Mouse (Mus musculus) embryonic facial prominence, embryonic 13.5 days (tissue): ENCODE measurements around the gene Nrcam. TPM values are rescaled to one million over a fixed set of nuclear protein-coding genes. Genes with fewer than 3 reads are reported as not detected.

Experiments used
- ATAC-seq: fragments of 200-750 bp; cut with Nextera tagmentation; 2 replicates; pipeline ENCODE4 v1.8.0; 2017; ENCODE audit warnings: low read depth; ENCODE audit not compliant: insufficient number of reproducible peaks, insufficient read depth, low FRiP score, low TSS enrichment
- H3K27ac ChIP-seq: fragments of 300-500 bp; sonication (generic); 2 replicates; pipeline ENCODE4 v1.5.1; 2015; ENCODE audit warnings: moderate library complexity, mild to moderate bottlenecking, inconsistent platforms
- H3K27me3 ChIP-seq: fragments of 300-500 bp; sonication (generic); 2 replicates; pipeline ENCODE4 v1.6.1; 2015; ENCODE audit warnings: mild to moderate bottlenecking, inconsistent platforms
- H3K36me3 ChIP-seq: fragments of 300-500 bp; sonication (generic); 2 replicates; pipeline ENCODE4 v1.6.1; 2015; ENCODE audit warnings: mild to moderate bottlenecking, inconsistent platforms
- H3K4me1 ChIP-seq: fragments of 300-500 bp; sonication (generic); 2 replicates; pipeline ENCODE4 v1.6.1; 2015; ENCODE audit warnings: inconsistent platforms
- H3K4me2 ChIP-seq: fragments of 300-500 bp; sonication (generic); 2 replicates; pipeline ENCODE4 v1.6.1; 2015; ENCODE audit warnings: moderate library complexity, mild to moderate bottlenecking, inconsistent platforms
- H3K4me3 ChIP-seq: fragments of 300-500 bp; sonication (generic); 2 replicates; pipeline ENCODE4 v1.5.1; 2015; ENCODE audit warnings: mild to moderate bottlenecking, inconsistent platforms
- H3K9ac ChIP-seq: fragments of 300-500 bp; sonication (generic); 2 replicates; pipeline ENCODE4 v1.6.1; 2015; ENCODE audit warnings: mild to moderate bottlenecking, inconsistent platforms
- H3K9me3 ChIP-seq: fragments of 300-500 bp; sonication (generic); 2 replicates; pipeline ENCODE4 v1.6.1; 2016; ENCODE audit warnings: inconsistent platforms
- WGBS: fragments of 180-500 bp; shearing (Covaris S2); methylation state at CpG from one replicate; pipeline ENCODE4 v1.1.7; 2015; ENCODE audit warnings: mixed read lengths; 5-methylcytosine and 5-hydroxymethylcytosine counted together
- polyA plus RNA-seq: library from polyadenylated mRNA; unstranded; fragments of >200 nt; fragmentation: Nextera tagmentation; extraction: Ambion mirVana; gene quantifications from 2 replicates; pipeline ENCODE4 v1.2.1, GENCODE M21; 2015

Gene Nrcam
- polyA plus RNA-seq, 1 experiment from 2014 or later = 3.6 TPM

DNA sequence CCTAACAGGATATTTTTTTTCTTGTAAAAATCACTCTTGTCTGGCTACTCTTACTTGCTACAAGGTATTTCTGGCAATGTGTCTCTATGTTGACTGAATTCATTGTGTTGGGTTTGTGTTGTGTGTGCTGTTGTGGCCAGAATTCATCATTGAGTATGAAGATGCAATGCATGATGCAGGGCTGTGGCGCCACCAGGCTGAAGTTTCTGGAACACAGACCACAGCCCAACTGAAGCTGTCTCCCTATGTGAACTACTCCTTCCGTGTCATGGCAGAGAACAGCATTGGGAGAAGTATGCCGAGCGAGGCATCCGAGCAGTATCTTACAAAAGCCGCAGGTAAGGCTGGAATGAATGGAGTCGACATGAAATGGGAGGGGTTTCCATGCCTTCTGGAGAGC is 241.4 kb downstream of the Nrcam start:
- no peak overlapping the region for H3K4me2 ChIP-seq
- no peaks in the 10 kb centered on the region for H3K9me3 ChIP-seq
- H3K36me3 ChIP-seq = no peaks in the 10 kb centered on the region
- no peaks in the 10 kb centered on the region for H3K4me1 ChIP-seq
- no peak for ATAC-seq
- no peak overlapping the region for H3K27ac ChIP-seq
- 83% methylated on average over 7 of the region's 7 CpGs for WGBS
- H3K27me3 ChIP-seq = no peaks in the 10 kb centered on the region
- H3K4me3 ChIP-seq = no peak overlapping the region
- no peak overlapping the region for H3K9ac ChIP-seq

DNA sequence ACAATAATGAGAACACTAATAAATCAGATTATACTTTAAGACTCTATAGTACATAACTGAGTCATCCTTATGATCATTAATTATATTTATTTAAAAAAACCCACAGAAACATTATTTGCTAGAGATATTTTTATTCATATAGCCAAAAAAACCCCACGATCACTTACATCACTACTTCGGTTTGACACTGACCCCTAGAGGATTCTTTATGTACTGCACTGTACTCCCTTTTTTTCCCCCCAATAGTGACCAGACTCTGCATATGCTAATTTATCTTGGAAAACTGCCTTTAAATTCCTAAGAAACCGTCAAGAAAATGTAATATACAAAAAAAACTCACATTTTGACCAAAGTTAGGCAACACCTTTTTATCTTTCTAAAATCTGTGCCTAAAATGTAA is 244.0 kb downstream of the Nrcam start:
- Histone ChIP-seq H3K4me3 (no peak overlapping the region), H3K9ac (no peak overlapping the region), H3K36me3 (no peaks in the 10 kb centered on the region), H3K4me2 (no peak overlapping the region), H3K27ac (no peak overlapping the region), H3K9me3 (no peaks in the 10 kb centered on the region), H3K4me1 (no peaks in the 10 kb centered on the region), H3K27me3 (no peaks in the 10 kb centered on the region)
- ATAC-seq = no peak
- WGBS = 13% methylated on average over 3 of the region's 3 CpGs

DNA sequence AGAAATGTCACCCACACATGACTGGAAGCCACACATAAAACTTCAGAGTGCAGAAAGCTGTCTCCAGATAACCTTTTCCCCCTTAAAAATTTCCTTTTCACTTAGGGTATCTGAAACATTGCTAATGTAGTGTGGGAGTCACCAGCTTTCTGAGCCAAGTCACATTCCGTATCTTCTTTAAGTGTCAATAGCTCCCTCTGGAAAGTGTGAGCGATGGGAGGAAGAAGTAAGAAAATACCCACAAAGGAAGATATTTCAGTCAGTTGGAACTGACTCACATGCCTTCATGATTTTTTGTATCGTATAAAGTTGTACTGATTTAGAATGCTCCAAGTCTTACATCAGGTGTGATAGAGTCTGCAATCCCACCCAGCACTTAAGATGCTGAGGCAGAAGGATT is 245.5 kb downstream of the Nrcam start:
- no peaks in the 10 kb centered on the region for H3K36me3 ChIP-seq
- no peak overlapping the region for H3K4me3 ChIP-seq
- no peak for ATAC-seq
- no peak overlapping the region for H3K4me2 ChIP-seq
- H3K27me3 ChIP-seq = no peaks in the 10 kb centered on the region
- H3K4me1 ChIP-seq = no peaks in the 10 kb centered on the region
- WGBS = 90% methylated on average over 3 of the region's 3 CpGs
- no peak overlapping the region for H3K9ac ChIP-seq
- H3K27ac ChIP-seq = no peak overlapping the region
- H3K9me3 ChIP-seq = no peaks in the 10 kb centered on the region

DNA sequence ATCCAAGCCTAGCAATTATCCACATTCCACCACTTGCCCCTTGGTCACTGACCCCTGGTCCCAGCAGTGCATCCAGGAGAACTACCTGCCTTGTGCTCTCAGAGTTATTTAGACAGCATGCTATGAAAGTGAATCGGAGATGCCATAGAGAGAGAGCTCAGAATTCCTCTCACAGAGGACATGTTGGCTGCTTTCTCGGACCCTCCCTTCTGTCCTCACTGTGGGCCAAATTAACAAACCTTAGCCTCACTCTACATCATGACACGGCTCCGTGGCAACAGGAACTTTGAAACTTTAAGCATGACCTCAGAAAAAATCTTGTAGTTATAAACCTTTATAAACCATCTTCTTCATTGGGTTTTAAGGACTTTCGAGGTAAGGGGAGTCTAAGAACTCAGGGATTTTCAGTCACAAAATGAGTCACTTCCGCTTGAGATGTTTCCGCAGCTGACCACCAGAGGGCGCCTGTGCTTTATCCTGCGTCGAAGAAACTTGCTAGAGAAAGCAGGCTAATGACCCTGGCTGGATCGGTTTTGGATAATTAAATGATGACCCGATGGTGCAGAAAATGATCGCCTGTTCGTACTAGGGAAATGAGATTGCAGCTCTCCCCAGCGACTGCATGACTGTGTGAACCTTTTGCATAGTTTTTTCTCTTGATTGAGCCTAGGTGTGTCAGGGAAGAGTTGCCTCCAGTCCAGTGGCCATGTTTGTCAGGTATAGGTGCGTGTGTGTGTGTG is 272.9 kb downstream of the Nrcam start:
- H3K9ac ChIP-seq = no peak overlapping the region
- H3K4me1 ChIP-seq = 0 out of 2 replicates have a peak, but pooled peaks cover 4% of the 10 kb centered on the region
- ATAC-seq = no peak
- no peak overlapping the region for H3K4me3 ChIP-seq
- WGBS = 30% methylated on average over 16 of the region's 16 CpGs
- no peaks in the 10 kb centered on the region for H3K36me3 ChIP-seq
- H3K27ac ChIP-seq = no peak overlapping the region
- no peaks in the 10 kb centered on the region for H3K27me3 ChIP-seq
- peak overlapping the region; percentile 36 for H3K4me2 ChIP-seq
- no peaks in the 10 kb centered on the region for H3K9me3 ChIP-seq

DNA sequence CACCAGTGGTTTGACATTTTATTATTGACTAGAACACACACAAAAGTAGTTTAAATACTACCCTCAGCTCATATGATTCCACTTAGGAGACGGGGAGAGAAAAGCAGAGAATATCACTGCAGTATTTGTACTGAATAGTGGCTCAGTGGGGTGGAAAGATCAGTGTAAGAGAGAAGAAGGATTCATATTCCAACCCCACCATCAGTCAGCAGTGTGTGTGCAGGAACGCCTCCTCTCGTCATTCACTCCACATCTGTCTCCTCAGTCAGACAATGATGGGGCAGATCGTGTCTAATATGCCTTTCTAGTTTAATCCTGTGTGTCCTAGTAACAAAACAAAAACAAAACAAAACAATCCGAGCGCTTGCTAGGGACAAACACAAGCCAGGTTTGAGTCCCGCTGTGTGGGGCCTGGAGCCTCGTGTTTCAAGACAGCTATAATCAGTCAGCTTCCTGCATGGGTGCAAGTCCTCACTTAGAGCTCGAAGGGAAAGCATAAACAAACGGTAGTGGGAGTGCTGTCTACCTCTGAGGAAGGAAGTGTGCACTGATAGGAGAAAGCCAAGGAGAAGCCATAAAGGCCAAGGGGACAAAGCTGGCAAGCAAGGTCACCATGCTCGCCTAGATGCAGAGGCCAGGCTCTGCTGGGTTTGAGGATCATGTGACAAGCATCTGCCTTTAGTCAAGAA is 273.7 kb downstream of the Nrcam start:
- WGBS = 40% methylated on average over 11 of the region's 11 CpGs
- ATAC-seq = no peak
- no peaks in the 10 kb centered on the region for H3K27me3 ChIP-seq
- 0 out of 2 replicates have a peak overlapping the region, but pooled peaks have one; percentile 36 for H3K4me2 ChIP-seq
- no peaks in the 10 kb centered on the region for H3K9me3 ChIP-seq
- 0 out of 2 replicates have a peak, but pooled peaks cover 4% of the 10 kb centered on the region for H3K4me1 ChIP-seq
- no peak overlapping the region for H3K27ac ChIP-seq
- H3K9ac ChIP-seq = no peak overlapping the region
- no peaks in the 10 kb centered on the region for H3K36me3 ChIP-seq
- no peak overlapping the region for H3K4me3 ChIP-seq

DNA sequence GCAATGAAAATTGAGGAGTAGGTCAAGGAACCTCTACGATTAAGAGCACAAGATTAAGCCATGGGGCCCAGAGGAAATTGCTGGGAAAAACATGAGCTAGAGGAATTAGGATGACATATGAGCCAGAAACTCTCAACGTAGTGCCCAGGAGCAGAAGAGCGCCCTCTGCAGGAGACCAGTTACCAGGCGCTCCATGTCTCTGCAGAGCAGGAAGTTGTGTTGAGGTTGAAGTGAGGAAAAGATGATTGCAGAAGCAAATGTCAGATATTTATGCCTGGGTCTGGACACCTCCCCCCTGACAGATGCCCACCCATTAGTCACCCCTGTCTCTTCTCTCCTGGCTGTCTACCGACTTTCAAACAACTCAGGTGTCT is 274.3 kb downstream of the Nrcam start:
- no peak overlapping the region for H3K4me2 ChIP-seq
- no peak overlapping the region for H3K4me3 ChIP-seq
- 0 out of 2 replicates have a peak, but pooled peaks cover 4% of the 10 kb centered on the region for H3K4me1 ChIP-seq
- H3K27ac ChIP-seq = no peak overlapping the region
- no peak for ATAC-seq
- H3K9ac ChIP-seq = no peak overlapping the region
- H3K9me3 ChIP-seq = no peaks in the 10 kb centered on the region
- WGBS = 64% methylated on average over 5 of the region's 5 CpGs
- H3K27me3 ChIP-seq = no peaks in the 10 kb centered on the region
- no peaks in the 10 kb centered on the region for H3K36me3 ChIP-seq

DNA sequence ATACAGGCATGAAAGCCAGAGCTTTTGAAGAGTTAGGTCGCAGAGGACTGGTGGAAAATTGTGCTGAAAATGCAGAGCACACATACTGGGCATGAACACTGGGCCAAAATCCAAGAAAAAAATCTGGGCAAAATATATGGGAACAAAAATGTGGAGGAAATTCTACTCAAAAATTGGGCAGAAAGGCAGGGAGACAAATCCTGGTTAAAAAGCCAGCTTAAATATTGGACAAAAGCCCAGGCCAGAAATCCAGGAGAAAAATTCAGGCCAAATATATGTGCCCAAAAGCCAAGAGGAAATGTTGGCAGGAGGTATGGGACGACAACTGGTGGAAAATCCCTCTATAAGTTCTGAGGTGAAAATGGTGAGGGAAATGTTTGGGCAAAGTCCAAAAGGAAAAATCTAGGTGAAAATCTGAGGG is 288.3 kb downstream of the Nrcam start:
- ATAC-seq = no peak

DNA sequence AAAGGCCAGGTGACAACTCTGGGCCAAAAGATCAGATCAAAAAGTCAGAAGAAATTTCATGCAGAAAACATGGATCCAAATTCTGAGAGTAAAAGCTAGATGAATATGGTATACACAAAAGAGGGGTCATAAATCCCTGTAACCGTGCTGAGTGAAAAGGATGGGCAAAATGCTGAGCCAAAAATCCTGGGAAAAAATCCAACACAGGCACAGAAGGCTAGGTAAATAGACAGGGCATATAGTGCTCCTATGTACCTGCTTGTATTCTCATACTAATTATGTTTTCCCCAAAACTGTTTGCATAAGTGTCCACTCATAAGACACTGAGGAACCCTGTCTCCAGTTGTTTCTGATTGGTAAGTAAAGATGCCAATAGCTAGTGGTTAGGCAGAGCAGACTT is 288.8 kb downstream of the Nrcam start:
- Histone ChIP-seq H3K4me2 (no peak overlapping the region), H3K27ac (no peak overlapping the region), H3K4me3 (no peak overlapping the region), H3K4me1 (no peaks in the 10 kb centered on the region), H3K9ac (no peak overlapping the region), H3K9me3 (no peaks in the 10 kb centered on the region), H3K27me3 (no peaks in the 10 kb centered on the region), H3K36me3 (no peaks in the 10 kb centered on the region)
- WGBS = 77% methylated on average over 1 of the region's 1 CpGs
- no peak for ATAC-seq

More for the DNA sequence above, 288.3 kb downstream of the Nrcam start:
- Histone ChIP-seq H3K4me3 (no peak overlapping the region), H3K4me2 (no peak overlapping the region), H3K9ac (no peak overlapping the region), H3K4me1 (no peaks in the 10 kb centered on the region), H3K27ac (no peak overlapping the region), H3K27me3 (no peaks in the 10 kb centered on the region), H3K36me3 (no peaks in the 10 kb centered on the region), H3K9me3 (no peaks in the 10 kb centered on the region)
- 69% methylated on average over 2 of the region's 2 CpGs for WGBS

DNA sequence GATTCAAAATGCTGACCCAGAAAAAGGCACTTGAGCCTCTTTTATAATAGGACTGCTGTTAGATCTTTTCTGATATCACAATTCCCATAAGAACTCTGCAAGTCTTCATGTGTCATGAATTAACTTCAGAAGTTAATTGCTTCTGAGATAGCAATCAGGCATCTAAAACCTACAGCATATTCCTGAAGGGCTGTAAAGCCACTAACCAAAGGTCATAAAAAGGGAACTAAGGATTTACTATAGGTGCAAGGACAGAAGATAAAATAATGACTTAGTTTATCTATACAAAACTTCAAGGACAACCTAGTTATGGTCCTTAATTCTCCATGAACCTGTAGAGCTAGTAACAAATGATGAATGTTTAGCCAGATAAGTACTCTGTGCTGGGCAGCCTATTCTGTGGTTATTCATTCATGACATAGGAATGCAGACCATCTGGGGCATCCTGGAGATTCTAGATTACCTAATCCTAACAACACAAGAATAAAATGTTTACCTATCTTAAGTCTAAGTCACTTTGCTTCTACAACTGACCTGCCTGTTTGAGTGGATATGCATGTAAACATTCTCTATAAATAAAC is 310.7 kb downstream of the Nrcam start:
- no peak overlapping the region for H3K9ac ChIP-seq
- ATAC-seq = no peak
- H3K4me2 ChIP-seq = no peak overlapping the region

DNA sequence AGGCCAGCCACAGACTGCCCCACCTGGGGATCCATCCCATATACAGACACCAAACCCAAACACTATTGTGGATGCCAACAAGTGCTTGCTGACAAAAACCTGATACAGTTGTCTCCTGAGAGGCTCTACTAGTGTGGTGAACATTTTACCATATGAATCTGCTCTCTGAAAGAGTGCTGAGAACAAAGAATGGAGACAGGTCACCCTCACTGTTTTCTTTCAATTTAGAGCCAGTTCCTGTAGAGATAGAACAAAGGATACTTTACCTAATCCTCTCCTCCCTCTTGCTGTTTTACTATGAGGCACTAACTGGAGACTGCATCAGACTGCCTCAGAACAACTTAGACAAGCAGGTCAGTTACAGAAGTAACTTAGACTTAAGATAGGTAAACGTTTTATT is 311.9 kb downstream of the Nrcam start:
- Histone ChIP-seq H3K4me3 (no peak overlapping the region), H3K4me2 (no peak overlapping the region), H3K27me3 (no peaks in the 10 kb centered on the region), H3K9me3 (no peaks in the 10 kb centered on the region), H3K9ac (no peak overlapping the region), H3K36me3 (no peaks in the 10 kb centered on the region), H3K27ac (no peak overlapping the region), H3K4me1 (no peaks in the 10 kb centered on the region)
- ATAC-seq = no peak
- WGBS = 14% methylated on average over 1 of the region's 1 CpGs

More for the DNA sequence above, 310.7 kb downstream of the Nrcam start:
- Histone ChIP-seq H3K9me3 (no peaks in the 10 kb centered on the region), H3K27me3 (no peaks in the 10 kb centered on the region), H3K4me3 (no peak overlapping the region), H3K27ac (no peak overlapping the region), H3K36me3 (no peaks in the 10 kb centered on the region), H3K4me1 (no peaks in the 10 kb centered on the region)
